Mouse (Mus musculus): ENCODE data around the gene Polg. TPM values are rescaled to one million over a fixed set of nuclear protein-coding genes. Genes with fewer than 3 reads are reported as not detected.
A peak's percentile ranks its signal among the peaks of the same experiment; 100 is the strongest.

The Polg gene
- polyA plus RNA-seq, 1 experiment from 2014 or later, result 22.5 TPM

- Histone ChIP-seq H3K4me3 (peak overlapping the region; percentile 95), H3K9ac (peak overlapping the region; percentile 100), H3K27ac (peak overlapping the region; percentile 99), H3K4me1 (replicated peaks) (peaks cover 78% of the 10 kb centered on the region), H3K4me2 (peak overlapping the region; percentile 96), H3K9me3 (no peaks in the 10 kb centered on the region), H3K36me3 (peaks cover 22% of the 10 kb centered on the region), H3K27me3 (peaks cover 40% of the 10 kb centered on the region; the same call in 1 of the 2 replicates)
- ATAC-seq (ENCODE audit: low FRiP score), result no peak
- WGBS, result 2% methylated on average over 79 of the region's 79 CpGs
Observed at GRCm38 (mm10) chr7:79508280-79509234, 42.4 kb upstream of the Polg start.

- H3K4me1 ChIP-seq (replicated peaks), result peaks cover 80% of the 10 kb centered on the region
- peak overlapping the region; percentile 99 for H3K27ac ChIP-seq
- H3K4me3 ChIP-seq, result peak overlapping the region; percentile 95
- 10% methylated on average over 1 of the region's 1 CpGs for WGBS
- H3K4me2 ChIP-seq, result peak overlapping the region; percentile 96
- H3K9me3 ChIP-seq, result no peaks in the 10 kb centered on the region
- peaks cover 46% of the 10 kb centered on the region for H3K27me3 ChIP-seq
- H3K36me3 ChIP-seq, result peaks cover 22% of the 10 kb centered on the region
- no peak for ATAC-seq (ENCODE audit: low FRiP score)
- peak overlapping the region; percentile 100 for H3K9ac ChIP-seq
Observed at GRCm38 (mm10) chr7:79507756-79508155, 41.6 kb upstream of the Polg start.

- H3K27me3 ChIP-seq, result peaks cover 47% of the 10 kb centered on the region
- H3K4me3 ChIP-seq, result peak overlapping the region; percentile 95
- peaks cover 80% of the 10 kb centered on the region for H3K4me1 ChIP-seq (replicated peaks)
- no peaks in the 10 kb centered on the region for H3K9me3 ChIP-seq
- peak overlapping the region; percentile 99 for H3K27ac ChIP-seq
- H3K4me2 ChIP-seq, result peak overlapping the region; percentile 96
- ATAC-seq (ENCODE audit: low FRiP score), result no peak
- H3K36me3 ChIP-seq, result peaks cover 25% of the 10 kb centered on the region
- peak overlapping the region; percentile 100 for H3K9ac ChIP-seq
- WGBS, result 3% methylated on average over 11 of the region's 11 CpGs
Observed at GRCm38 (mm10) chr7:79507101-79507705, 41.0 kb upstream of the Polg start.

GRCm38 (mm10) chr7:79506531-79507090 is 40.4 kb upstream of the Polg start:
- Histone ChIP-seq H3K4me1 (replicated peaks) (peaks cover 80% of the 10 kb centered on the region), H3K27me3 (peaks cover 46% of the 10 kb centered on the region), H3K4me2 (peak overlapping the region; percentile 96), H3K4me3 (peak overlapping the region; percentile 95), H3K36me3 (peaks cover 22% of the 10 kb centered on the region), H3K9me3 (no peaks in the 10 kb centered on the region), H3K9ac (peak overlapping the region; percentile 100), H3K27ac (peak overlapping the region; percentile 99)
- no peak for ATAC-seq (ENCODE audit: low FRiP score)
- 2% methylated on average over 6 of the region's 6 CpGs for WGBS

- peaks cover 74% of the 10 kb centered on the region for H3K4me1 ChIP-seq (replicated peaks)
- peaks cover 45% of the 10 kb centered on the region for H3K27me3 ChIP-seq
Observed at GRCm38 (mm10) chr7:79505876-79506530, 39.8 kb upstream of the Polg start.

GRCm38 (mm10) chr7:79505376-79505775 is 39.2 kb upstream of the Polg start:
- H3K9me3 ChIP-seq, result no peaks in the 10 kb centered on the region
- no peak for ATAC-seq (ENCODE audit: low FRiP score)
- H3K4me2 ChIP-seq, result peak overlapping the region; percentile 96
- H3K9ac ChIP-seq, result peak overlapping the region; percentile 100
- peak overlapping the region; percentile 99 for H3K27ac ChIP-seq
- peaks cover 69% of the 10 kb centered on the region for H3K4me1 ChIP-seq (replicated peaks)
- WGBS, result 0% methylated on average over 22 of the region's 22 CpGs
- H3K36me3 ChIP-seq, result peaks cover 22% of the 10 kb centered on the region
- H3K27me3 ChIP-seq, result peaks cover 45% of the 10 kb centered on the region
- H3K4me3 ChIP-seq, result peak overlapping the region; percentile 95

More at GRCm38 (mm10) chr7:79505876-79506530, 39.8 kb upstream of the Polg start:
- peaks cover 22% of the 10 kb centered on the region for H3K36me3 ChIP-seq
- no peaks in the 10 kb centered on the region for H3K9me3 ChIP-seq
- peak; percentile 50 for ATAC-seq (ENCODE audit: low FRiP score)
- H3K27ac ChIP-seq, result peak overlapping the region; percentile 99
- peak overlapping the region; percentile 100 for H3K9ac ChIP-seq
- WGBS, result under 1% methylated on average over 28 of the region's 28 CpGs
- peak overlapping the region; percentile 96 for H3K4me2 ChIP-seq
- H3K4me3 ChIP-seq, result peak overlapping the region; percentile 95

GRCm38 (mm10) chr7:79504723-79505122 is 38.6 kb upstream of the Polg start:
- under 1% methylated on average over 39 of the region's 42 CpGs for WGBS
- H3K9ac ChIP-seq, result peak overlapping the region; percentile 100
- H3K36me3 ChIP-seq, result peaks cover 17% of the 10 kb centered on the region
- H3K27ac ChIP-seq, result peak overlapping the region; percentile 99
- H3K27me3 ChIP-seq, result peaks cover 45% of the 10 kb centered on the region
- peak overlapping the region; percentile 95 for H3K4me3 ChIP-seq
- peaks cover 63% of the 10 kb centered on the region for H3K4me1 ChIP-seq (replicated peaks)
- peak; percentile 83 for ATAC-seq (ENCODE audit: low FRiP score)
- no peaks in the 10 kb centered on the region for H3K9me3 ChIP-seq
- peak overlapping the region; percentile 96 for H3K4me2 ChIP-seq

GRCm38 (mm10) chr7:79503656-79504250 is 37.6 kb upstream of the Polg start:
- H3K4me3 ChIP-seq, result peak overlapping the region; percentile 95
- peaks cover 59% of the 10 kb centered on the region for H3K4me1 ChIP-seq (replicated peaks)
- no peaks in the 10 kb centered on the region for H3K9me3 ChIP-seq
- H3K27ac ChIP-seq, result peak overlapping the region; percentile 99
- peak overlapping the region; percentile 96 for H3K4me2 ChIP-seq
- H3K9ac ChIP-seq, result peak overlapping the region; percentile 100
- WGBS, result 4% methylated on average over 5 of the region's 5 CpGs
- peaks cover 49% of the 10 kb centered on the region for H3K27me3 ChIP-seq
- no peak for ATAC-seq (ENCODE audit: low FRiP score)
- peaks cover 8% of the 10 kb centered on the region for H3K36me3 ChIP-seq

GRCm38 (mm10) chr7:79503103-79503455 is 36.9 kb upstream of the Polg start:
- Histone ChIP-seq H3K27me3 (peaks cover 49% of the 10 kb centered on the region), H3K36me3 (0 out of 2 replicates have a peak, but pooled peaks cover 3% of the 10 kb centered on the region), H3K27ac (peak overlapping the region; percentile 99), H3K4me1 (replicated peaks) (peaks cover 57% of the 10 kb centered on the region), H3K9ac (peak overlapping the region; percentile 100), H3K4me3 (peak overlapping the region; percentile 95), H3K4me2 (peak overlapping the region; percentile 96), H3K9me3 (no peaks in the 10 kb centered on the region)
- ATAC-seq (ENCODE audit: low FRiP score), result no peak
- WGBS, result 4% methylated on average over 6 of the region's 6 CpGs

GRCm38 (mm10) chr7:79502152-79503102 is 36.3 kb upstream of the Polg start:
- Histone ChIP-seq H3K27ac (peak overlapping the region; percentile 99), H3K9ac (peak overlapping the region; percentile 100), H3K4me3 (peak overlapping the region; percentile 95), H3K4me1 (replicated peaks) (peaks cover 57% of the 10 kb centered on the region), H3K27me3 (peaks cover 52% of the 10 kb centered on the region), H3K4me2 (peak overlapping the region; percentile 96), H3K9me3 (no peaks in the 10 kb centered on the region), H3K36me3 (0 out of 2 replicates have a peak, but pooled peaks cover 3% of the 10 kb centered on the region)
- no peak for ATAC-seq (ENCODE audit: low FRiP score)
- 3% methylated on average over 10 of the region's 10 CpGs for WGBS
